ENCODE assay signal across 16 mouse cellular contexts in the genomic region with DNA sequence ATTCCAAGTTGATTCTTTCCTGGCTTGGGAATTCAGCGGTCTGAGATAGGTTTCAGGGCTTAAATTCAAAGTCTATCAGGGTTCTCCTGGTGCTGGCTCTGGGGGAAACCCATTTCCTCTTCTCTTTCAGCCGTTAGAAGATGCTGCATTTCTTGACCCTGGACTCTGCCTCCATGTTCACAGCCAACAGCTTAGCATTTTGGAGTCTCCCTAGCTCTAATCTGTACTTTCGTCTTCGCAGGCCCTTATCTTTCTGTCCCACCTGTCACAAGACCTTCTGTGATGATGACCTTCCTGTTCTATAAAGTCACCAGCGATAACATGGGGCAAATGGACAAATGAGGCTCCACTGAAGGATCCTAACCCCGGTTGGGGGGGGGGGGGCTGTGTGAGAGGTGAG. TPM values are rescaled to one million over a fixed set of nuclear protein-coding genes. Genes with fewer than 3 reads are reported as not detected.
DNase-seq lines count a peak whose midpoint lies in the region; ATAC-seq and TF ChIP-seq lines count a peak whose summit lies in the region.
"Had no signal": no experiment of that assay in that cellular context is flagged by ENCODE, and none has a peak within 500 bp of the region (broad histone marks: within the 10 kb centered on the region; RNA-seq: fewer than 3 reads in every experiment).

No protein-coding gene starts in this region.

- no peak for TF ChIP-seq CTCF in G1E (IDR thresholded peaks at IDR 0.05; ENCODE audit: low read depth, low read length)

- no peaks in the 10 kb centered on the region for H3K27me3 ChIP-seq in G1E (ENCODE audit: insufficient read depth, low read length)
- H3K27me3 ChIP-seq: heart, embryonic 15.5 days had no signal

- peaks cover 70% of the 10 kb centered on the region for H3K4me1 ChIP-seq in G1E (ENCODE audit: insufficient read depth, low read depth, low read length)
- H3K4me1 ChIP-seq: heart, embryonic 15.5 days; hindbrain, embryonic 13.5 days had no signal

- H3K9me3 ChIP-seq in G1E (replicated peaks) = no peaks in the 10 kb centered on the region
- H3K9me3 ChIP-seq: heart, embryonic 15.5 days; hindbrain, embryonic 13.5 days had no signal

- peak; percentile 98 for ATAC-seq in G1E (ENCODE audit: extremely low read depth, insufficient number of reproducible peaks, low FRiP score, poor library complexity, severe bottlenecking)
- peak; percentile 59 to 64; a peak in 3 of 4 replicates for ATAC-seq in hematopoietic stem cell, adult 5-6 weeks (replicated peaks in 1 of 2; ENCODE audit: insufficient read depth in 1 of 2, low FRiP score in 2 of 2, low TSS enrichment in 1 of 2, low read depth in 1 of 2, poor library complexity in 2 of 2, severe bottlenecking in 2 of 2)
- peak; percentile 98 for ATAC-seq in megakaryocyte progenitor cell, adult 5-6 weeks (replicated peaks; ENCODE audit: poor library complexity)
- ATAC-seq in frontal cortex, adult (ENCODE audit: low TSS enrichment) = no peak

- H3K4me3 ChIP-seq in G1E (ENCODE audit: low read depth, low read length) = no peak overlapping the region; the same call in 1 of the 2 replicates
- H3K4me3 ChIP-seq: heart, embryonic 15.5 days; hindbrain, embryonic 13.5 days had no signal

- DNase-seq in G1E (ENCODE audit: low spot score) (peak; percentile 72), MEL-GATA-1-ER (ENCODE audit: extremely low read depth, low read depth) (peak; percentile 76), MN1 (ENCODE audit: low spot score) (no peak)
- DNase-seq in ovary, postnatal 10 days (ENCODE audit: low spot score) = no peak
- DNase-seq: adrenal gland, adult 2 months; cerebellum, postnatal 25 days; kidney, adult 11 months; kidney, postnatal 14 days; lung, postnatal 14 days; midbrain, embryonic 14.5 days; right cerebral cortex, postnatal 25 days had no signal

- no peaks in the 10 kb centered on the region for H3K36me3 ChIP-seq in G1E (replicated peaks)
- H3K36me3 ChIP-seq: heart, embryonic 15.5 days; hindbrain, embryonic 13.5 days had no signal

RNA-seq across cellular contexts. Expression of a gene that starts 13.3 kb away (rescaled TPM):
- total RNA-seq in G1E (2014; fragmentation: Nextera tagmentation) (8.7 and 13.8 TPM in 2 replicates), G1E (2017) (1.6 and 2.0 TPM in 2 replicates)
- 0.23 and 0.36 TPM in 2 replicates for polyA plus RNA-seq in G1E (2012)
- 0.19 and 0.55 TPM in 2 replicates for total RNA-seq in hematopoietic stem cell, adult 5-6 weeks (2017)
- 1.2 and 1.4 TPM in 2 replicates for total RNA-seq in megakaryocyte progenitor cell, adult 5-6 weeks (2015)
- total RNA-seq in megakaryocyte progenitor cell, adult 5-6 weeks (2017) = 0.17 TPM in 1 of 2 replicates, not detected in the other

RNA-seq across cellular contexts. Expression of a gene that starts 13.5 kb away (rescaled TPM):
- 102 and 173 TPM in 2 replicates for total RNA-seq in G1E (2014; fragmentation: Nextera tagmentation)
- 56.5 and 72.3 TPM in 2 replicates for total RNA-seq in G1E (2017)
- polyA plus RNA-seq in G1E (2012) = 21.1 and 33.9 TPM in 2 replicates
- total RNA-seq in hematopoietic stem cell, adult 5-6 weeks (2017) = 35.3 and 40.9 TPM in 2 replicates
- 47.3 and 62.2 TPM in 2 replicates for total RNA-seq in megakaryocyte progenitor cell, adult 5-6 weeks (2015)
- 23.2 and 23.5 TPM in 2 replicates for total RNA-seq in megakaryocyte progenitor cell, adult 5-6 weeks (2017)

Comparison
In these comparisons a context has a peak if more than half of its experiments do, and no peak if none do; other contexts are left out.
1. DNase-seq: peak in G1E (single experiment) and MEL-GATA-1-ER (single experiment); none in ovary, postnatal 10 days (single experiment) and MN1 (single experiment).